Comparison of ENCODE assay signal across 18 mouse cellular contexts in the genomic region with DNA sequence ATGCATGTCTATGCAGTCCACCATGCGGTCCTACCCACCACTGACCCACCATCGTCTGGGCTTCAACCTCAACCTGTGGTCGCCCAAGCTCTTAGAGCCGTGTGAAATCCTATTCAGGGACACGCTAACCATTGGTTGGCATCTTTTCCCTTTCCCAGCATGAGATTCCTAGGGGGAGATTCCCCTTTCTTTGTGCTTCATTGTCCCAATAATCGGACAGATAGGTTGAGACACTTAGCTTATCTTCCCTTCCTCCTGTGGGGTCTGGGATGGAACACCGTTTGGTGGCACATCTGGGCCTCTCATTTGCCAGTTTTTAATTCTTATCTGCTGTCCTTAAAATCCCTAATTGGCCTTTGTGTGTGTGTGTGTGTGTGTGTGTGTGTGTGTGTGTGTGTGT. TPM values are rescaled to one million over a fixed set of nuclear protein-coding genes. Genes with fewer than 3 reads are reported as not detected.
DNase-seq lines count a peak whose midpoint lies in the region; ATAC-seq and TF ChIP-seq lines count a peak whose summit lies in the region.
"Had no signal": no experiment of that assay in that cellular context is flagged by ENCODE, and none has a peak within 500 bp of the region (broad histone marks: within the 10 kb centered on the region; RNA-seq: fewer than 3 reads in every experiment).

No protein-coding gene starts in this region.

- peak overlapping the region; percentile 59; the same call in 1 of the 2 replicates for H3K4me2 ChIP-seq in forebrain, postnatal 0 days (ENCODE audit: low read depth)
- no peak overlapping the region; the same call in 1 of the 2 replicates for H3K4me2 ChIP-seq in forebrain, embryonic 15.5 days (replicated peaks)
- peak overlapping the region; percentile 66 for H3K4me2 ChIP-seq in midbrain, embryonic 14.5 days (ENCODE audit: low read length)
- no peak overlapping the region for H3K4me2 ChIP-seq in midbrain, embryonic 11.5 days
- H3K4me2 ChIP-seq in midbrain, postnatal 0 days (ENCODE audit: low read depth, low read length, poor library complexity, severe bottlenecking), result peak overlapping the region; percentile 74

- no peak for TF ChIP-seq CTCF in forebrain, postnatal 0 days (IDR thresholded peaks at IDR 0.05; ENCODE audit: low read depth)
- no peak for TF ChIP-seq CTCF in midbrain, postnatal 0 days (IDR thresholded peaks at IDR 0.05)

- no peak overlapping the region for H3K9ac ChIP-seq in forebrain, postnatal 0 days
- H3K9ac ChIP-seq in forebrain, embryonic 15.5 days (replicated peaks), result no peak overlapping the region
- no peak overlapping the region for H3K9ac ChIP-seq in midbrain, embryonic 14.5 days (replicated peaks; ENCODE audit: low read length)
- H3K9ac ChIP-seq in midbrain, embryonic 11.5 days (ENCODE audit: low read length), result no peak overlapping the region
- no peak overlapping the region for H3K9ac ChIP-seq in midbrain, postnatal 0 days (replicated peaks; ENCODE audit: low read length, poor library complexity, severe bottlenecking)
- H3K9ac ChIP-seq: stomach, embryonic 15.5 days had no signal

- H3K4me1 ChIP-seq in forebrain, postnatal 0 days (ENCODE audit: insufficient read depth), result 0 out of 2 replicates have a peak, but pooled peaks cover 2% of the 10 kb centered on the region
- peaks cover 8% of the 10 kb centered on the region for H3K4me1 ChIP-seq in forebrain, embryonic 15.5 days
- peaks cover 11% of the 10 kb centered on the region; the same call in 1 of the 2 replicates for H3K4me1 ChIP-seq in midbrain, embryonic 14.5 days (ENCODE audit: control insufficient read depth, insufficient read depth, low read length)
- H3K4me1 ChIP-seq in midbrain, embryonic 11.5 days (ENCODE audit: control insufficient read depth, insufficient read depth, low read length), result peaks cover 15% of the 10 kb centered on the region; the same call in 1 of the 2 replicates
- peaks cover 5% of the 10 kb centered on the region; the same call in 1 of the 2 replicates for H3K4me1 ChIP-seq in midbrain, postnatal 0 days (ENCODE audit: insufficient read depth, low read length)

- no peak for DNase-seq in forebrain, postnatal 0 days
- no peak for DNase-seq in midbrain, embryonic 14.5 days
- no peak for DNase-seq in midbrain, embryonic 11.5 days (ENCODE audit: low spot score, missing footprints)
- peak; percentile 23 for DNase-seq in ZHBTc4 (ENCODE audit: low read depth, low spot score)
- DNase-seq in midbrain, postnatal 0 days (ENCODE audit: low spot score), result no peak
- DNase-seq in cerebellum, postnatal 10 days, result no peak
- DNase-seq: adrenal gland, adult 8-10 months; cerebellum, adult 9-11 months; liver; lung, adult 18-20 months; lung, postnatal 14 days had no signal

- H3K9me3 ChIP-seq in forebrain, postnatal 0 days (ENCODE audit: low read length), result no peaks in the 10 kb centered on the region
- no peaks in the 10 kb centered on the region for H3K9me3 ChIP-seq in forebrain, embryonic 15.5 days
- no peaks in the 10 kb centered on the region for H3K9me3 ChIP-seq in midbrain, embryonic 14.5 days (ENCODE audit: control insufficient read depth, low read length)
- no peaks in the 10 kb centered on the region for H3K9me3 ChIP-seq in midbrain, embryonic 11.5 days (ENCODE audit: control insufficient read depth, low read length)
- H3K9me3 ChIP-seq in midbrain, postnatal 0 days (ENCODE audit: low read length), result no peaks in the 10 kb centered on the region
- H3K9me3 ChIP-seq: stomach, embryonic 15.5 days had no signal

- no peaks in the 10 kb centered on the region for H3K27me3 ChIP-seq in forebrain, postnatal 0 days (ENCODE audit: insufficient read depth, low read length)
- H3K27me3 ChIP-seq in forebrain, embryonic 15.5 days, result no peaks in the 10 kb centered on the region
- peaks cover 3% of the 10 kb centered on the region; the same call in 1 of the 2 replicates for H3K27me3 ChIP-seq in midbrain, embryonic 14.5 days (ENCODE audit: control insufficient read depth, insufficient read depth, low read length)
- H3K27me3 ChIP-seq in midbrain, embryonic 11.5 days (ENCODE audit: control insufficient read depth, insufficient read depth, low read length), result peaks cover 23% of the 10 kb centered on the region
- no peaks in the 10 kb centered on the region for H3K27me3 ChIP-seq in midbrain, postnatal 0 days (ENCODE audit: insufficient read depth, low read length)

- WGBS in forebrain, postnatal 0 days, result 64% methylated on average over 7 of the region's 7 CpGs
- WGBS in forebrain, embryonic 15.5 days, result 60% methylated on average over 7 of the region's 7 CpGs
- WGBS in midbrain, embryonic 14.5 days, result 58% methylated on average over 7 of the region's 7 CpGs
- WGBS in midbrain, embryonic 11.5 days, result 75% methylated on average over 7 of the region's 7 CpGs
- 57% methylated on average over 7 of the region's 7 CpGs for WGBS in midbrain, postnatal 0 days

- H3K4me3 ChIP-seq in forebrain, postnatal 0 days (ENCODE audit: low read depth, low read length), result no peak overlapping the region
- no peak overlapping the region for H3K4me3 ChIP-seq in forebrain, embryonic 15.5 days
- H3K4me3 ChIP-seq in midbrain, embryonic 14.5 days (replicated peaks; ENCODE audit: low read depth, low read length), result no peak overlapping the region
- H3K4me3 ChIP-seq in midbrain, embryonic 11.5 days (ENCODE audit: low read depth, low read length), result no peak overlapping the region
- no peak overlapping the region for H3K4me3 ChIP-seq in midbrain, postnatal 0 days (ENCODE audit: low read depth, low read length)

- no peak overlapping the region for H3K27ac ChIP-seq in forebrain, postnatal 0 days (ENCODE audit: low read depth, low read length)
- H3K27ac ChIP-seq in forebrain, embryonic 15.5 days (replicated peaks), result no peak overlapping the region
- H3K27ac ChIP-seq in midbrain, embryonic 14.5 days (replicated peaks; ENCODE audit: low read depth, low read length), result no peak overlapping the region
- H3K27ac ChIP-seq in midbrain, embryonic 11.5 days (ENCODE audit: low read depth, low read length), result no peak overlapping the region
- H3K27ac ChIP-seq in midbrain, postnatal 0 days (ENCODE audit: low read depth, low read length), result no peak overlapping the region
- H3K27ac ChIP-seq: stomach, embryonic 15.5 days had no signal

- no peak for ATAC-seq in forebrain, postnatal 0 days
- no peak for ATAC-seq in forebrain, embryonic 15.5 days (replicated peaks)
- no peak for ATAC-seq in midbrain, embryonic 14.5 days (ENCODE audit: low FRiP score, low TSS enrichment)
- ATAC-seq in midbrain, embryonic 11.5 days (ENCODE audit: low FRiP score), result no peak
- ATAC-seq in midbrain, postnatal 0 days (ENCODE audit: low FRiP score), result no peak
- no peak for ATAC-seq in CD4-positive, CD25-positive, alpha-beta regulatory T cell, adult 4 months

- H3K36me3 ChIP-seq in forebrain, postnatal 0 days (ENCODE audit: insufficient read depth), result no peaks in the 10 kb centered on the region
- no peaks in the 10 kb centered on the region for H3K36me3 ChIP-seq in forebrain, embryonic 15.5 days
- H3K36me3 ChIP-seq in midbrain, embryonic 14.5 days (ENCODE audit: control insufficient read depth, insufficient read depth, low read length), result no peaks in the 10 kb centered on the region
- no peaks in the 10 kb centered on the region for H3K36me3 ChIP-seq in midbrain, embryonic 11.5 days (ENCODE audit: control insufficient read depth, insufficient read depth, low read length)
- no peaks in the 10 kb centered on the region for H3K36me3 ChIP-seq in midbrain, postnatal 0 days (ENCODE audit: insufficient read depth, low read length)
- H3K36me3 ChIP-seq: stomach, embryonic 15.5 days had no signal

RNA-seq across cellular contexts. Expression of gene Slc6a16, which starts 0.8 kb away (rescaled TPM):
- 0.24 TPM in 1 of 2 replicates, not detected in the other for total RNA-seq in forebrain, postnatal 0 days (2014; rRNA removed)
- polyA plus RNA-seq in forebrain, postnatal 0 days (2015; fragmentation: Nextera tagmentation; extraction: Ambion mirVana), result 0.74 and 1.7 TPM in 2 replicates
- polyA plus RNA-seq in forebrain, embryonic 15.5 days (2015; fragmentation: Nextera tagmentation; extraction: Ambion mirVana), result 0.17 and 0.20 TPM in 2 replicates
- polyA plus RNA-seq in midbrain, embryonic 14.5 days (2014; fragmentation: Nextera tagmentation; extraction: Ambion mirVana), result 0.16 and 0.54 TPM in 2 replicates
- not detected in 2 replicates for polyA plus RNA-seq in midbrain, embryonic 11.5 days (2014; fragmentation: Nextera tagmentation; extraction: Ambion mirVana)
- total RNA-seq in midbrain, postnatal 0 days (2014; rRNA removed), result 0.16 and 1.3 TPM in 2 replicates
- polyA plus RNA-seq in midbrain, postnatal 0 days (2015; fragmentation: Nextera tagmentation; extraction: Ambion mirVana), result 2.3 and 3.1 TPM in 2 replicates
- polyA plus RNA-seq in CD4-positive, CD25-positive, alpha-beta regulatory T cell, adult 4 months (2017; shearing (Covaris generic)), result not detected
- total RNA-seq: gastrocnemius, adult 18-20 months; heart, postnatal 14 days; megakaryocyte, adult 5-6 weeks; neutrophil, adult 5-6 weeks had no signal
- polyA plus RNA-seq: stomach, embryonic 15.5 days had no signal

RNA-seq across cellular contexts. Expression of gene Cd37, which starts 1.2 kb away (rescaled TPM):
- total RNA-seq in forebrain, postnatal 0 days (2014; rRNA removed), result 0.46 and 0.62 TPM in 2 replicates
- polyA plus RNA-seq in forebrain, postnatal 0 days (2015; fragmentation: Nextera tagmentation; extraction: Ambion mirVana), result 2.0 and 2.5 TPM in 2 replicates
- polyA plus RNA-seq in forebrain, embryonic 15.5 days (2015; fragmentation: Nextera tagmentation; extraction: Ambion mirVana), result 1.3 and 1.6 TPM in 2 replicates
- polyA plus RNA-seq in midbrain, embryonic 14.5 days (2014; fragmentation: Nextera tagmentation; extraction: Ambion mirVana), result 0.76 and 1.0 TPM in 2 replicates
- polyA plus RNA-seq in midbrain, embryonic 11.5 days (2014; fragmentation: Nextera tagmentation; extraction: Ambion mirVana), result 0.81 and 0.97 TPM in 2 replicates
- 1.2 and 1.7 TPM in 2 replicates for total RNA-seq in midbrain, postnatal 0 days (2014; rRNA removed)
- polyA plus RNA-seq in midbrain, postnatal 0 days (2015; fragmentation: Nextera tagmentation; extraction: Ambion mirVana), result 1.5 and 2.4 TPM in 2 replicates
- 100 to 1,000 TPM; 473 to 666 TPM for polyA plus RNA-seq in CD4-positive, CD25-positive, alpha-beta regulatory T cell, adult 4 months (2017; shearing (Covaris generic))

RNA-seq across cellular contexts. Expression of gene Tead2, which starts 24.6 kb away (rescaled TPM):
- total RNA-seq in forebrain, postnatal 0 days (2014; rRNA removed), result 30.6 and 40.6 TPM in 2 replicates
- polyA plus RNA-seq in forebrain, postnatal 0 days (2015; fragmentation: Nextera tagmentation; extraction: Ambion mirVana), result 18.4 and 22.5 TPM in 2 replicates
- 92.8 and 106 TPM in 2 replicates for polyA plus RNA-seq in forebrain, embryonic 15.5 days (2015; fragmentation: Nextera tagmentation; extraction: Ambion mirVana)
- 38.4 and 59.7 TPM in 2 replicates for polyA plus RNA-seq in midbrain, embryonic 14.5 days (2014; fragmentation: Nextera tagmentation; extraction: Ambion mirVana)
- polyA plus RNA-seq in midbrain, embryonic 11.5 days (2014; fragmentation: Nextera tagmentation; extraction: Ambion mirVana), result 241 and 253 TPM in 2 replicates
- 31.2 and 54.8 TPM in 2 replicates for total RNA-seq in midbrain, postnatal 0 days (2014; rRNA removed)
- polyA plus RNA-seq in midbrain, postnatal 0 days (2015; fragmentation: Nextera tagmentation; extraction: Ambion mirVana), result 16.8 and 17.0 TPM in 2 replicates
- polyA plus RNA-seq in CD4-positive, CD25-positive, alpha-beta regulatory T cell, adult 4 months (2017; shearing (Covaris generic)), result 1 to 10 TPM; 4.5 to 5.4 TPM
- total RNA-seq: megakaryocyte, adult 5-6 weeks; neutrophil, adult 5-6 weeks had no signal

RNA-seq across cellular contexts. Expression of gene Dkkl1, which starts 28.2 kb away (rescaled TPM):
- 8.4 and 9.1 TPM in 2 replicates for total RNA-seq in forebrain, postnatal 0 days (2014; rRNA removed)
- polyA plus RNA-seq in forebrain, postnatal 0 days (2015; fragmentation: Nextera tagmentation; extraction: Ambion mirVana), result 8.9 and 12.1 TPM in 2 replicates
- polyA plus RNA-seq in forebrain, embryonic 15.5 days (2015; fragmentation: Nextera tagmentation; extraction: Ambion mirVana), result 1.4 and 2.0 TPM in 2 replicates
- polyA plus RNA-seq in midbrain, embryonic 14.5 days (2014; fragmentation: Nextera tagmentation; extraction: Ambion mirVana), result 2.4 and 2.7 TPM in 2 replicates
- 0.81 and 1.2 TPM in 2 replicates for polyA plus RNA-seq in midbrain, embryonic 11.5 days (2014; fragmentation: Nextera tagmentation; extraction: Ambion mirVana)
- 9.0 and 14.4 TPM in 2 replicates for total RNA-seq in midbrain, postnatal 0 days (2014; rRNA removed)
- polyA plus RNA-seq in midbrain, postnatal 0 days (2015; fragmentation: Nextera tagmentation; extraction: Ambion mirVana), result 23.8 and 23.9 TPM in 2 replicates
- polyA plus RNA-seq in CD4-positive, CD25-positive, alpha-beta regulatory T cell, adult 4 months (2017; shearing (Covaris generic)), result 10 to 100 TPM; 16.1 to 22.9 TPM
- total RNA-seq: adrenal gland, adult 8-10 months; gastrocnemius, adult 18-20 months; heart, postnatal 14 days had no signal

RNA-seq across cellular contexts. Expression of gene Ccdc155, which starts 35.4 kb away (rescaled TPM):
- 0.14 and 0.46 TPM in 2 replicates for total RNA-seq in forebrain, postnatal 0 days (2014; rRNA removed)
- 0.35 and 0.97 TPM in 2 replicates for polyA plus RNA-seq in forebrain, postnatal 0 days (2015; fragmentation: Nextera tagmentation; extraction: Ambion mirVana)
- polyA plus RNA-seq in forebrain, embryonic 15.5 days (2015; fragmentation: Nextera tagmentation; extraction: Ambion mirVana), result 0.74 and 0.75 TPM in 2 replicates
- polyA plus RNA-seq in midbrain, embryonic 14.5 days (2014; fragmentation: Nextera tagmentation; extraction: Ambion mirVana), result 0.33 and 0.34 TPM in 2 replicates
- 0.52 and 0.86 TPM in 2 replicates for polyA plus RNA-seq in midbrain, embryonic 11.5 days (2014; fragmentation: Nextera tagmentation; extraction: Ambion mirVana)
- total RNA-seq in midbrain, postnatal 0 days (2014; rRNA removed), result 0.24 and 0.38 TPM in 2 replicates
- polyA plus RNA-seq in midbrain, postnatal 0 days (2015; fragmentation: Nextera tagmentation; extraction: Ambion mirVana), result 0.32 and 0.50 TPM in 2 replicates
- polyA plus RNA-seq in CD4-positive, CD25-positive, alpha-beta regulatory T cell, adult 4 months (2017; shearing (Covaris generic)), result not detected
- total RNA-seq: gastrocnemius, adult 18-20 months; heart, postnatal 14 days; megakaryocyte, adult 5-6 weeks had no signal

Comparison
In these comparisons a context has a peak if more than half of its experiments do, and no peak if none do; other contexts are left out.
1. H3K4me2 ChIP-seq: peak in forebrain, postnatal 0 days (single experiment), midbrain, embryonic 14.5 days (single experiment) and midbrain, postnatal 0 days (single experiment); none in forebrain, embryonic 15.5 days (single experiment) and midbrain, embryonic 11.5 days (single experiment).
2. RNA of gene Cd37, which starts 1.2 kb away (polyA plus RNA-seq): 473 to 666 TPM in CD4-positive, CD25-positive, alpha-beta regulatory T cell, adult 4 months; 2.0 to 2.5 TPM in forebrain, postnatal 0 days, 1.3 to 1.6 TPM in forebrain, embryonic 15.5 days, 1.5 to 2.4 TPM in midbrain, postnatal 0 days, 0.81 to 0.97 TPM in midbrain, embryonic 11.5 days and 0.76 to 1.0 TPM in midbrain, embryonic 14.5 days; every median in the first group is over 100 times any median in the second.